Mouse (Mus musculus): ENCODE results near the gene Slc2a10. TPM values are rescaled to one million over a fixed set of nuclear protein-coding genes. Genes with fewer than 3 reads are reported as not detected.

Slc2a10 gene
- polyA plus RNA-seq (2017; shearing (Covaris generic)): not detected

GRCm38 (mm10) chr2:165503259-165504203, at the start of gene Slc2a10:
Gene Slc2a10, plus strand, starts transcription at chr2:165503787.

GRCm38 (mm10) chr2:165473003-165473402, 30.6 kb upstream of the Slc2a10 start, which contains the start of gene Slc13a3:
Gene Slc13a3, minus strand, starts transcription at chr2:165473230.

GRCm38 (mm10) chr2:165492648-165493553, 10.7 kb upstream of the Slc2a10 start, which contains the start of gene Trp53rka:
Gene Trp53rka, minus strand, starts transcription at chr2:165493324.

Other genes with a start within 250 kb of the Slc2a10 start
- gene Slc35c2, start 215.9 kb upstream of the Slc2a10 start, polyA plus RNA-seq (2017; shearing (Covaris generic)): 32.5 TPM
- gene Elmo2, start 177.3 kb upstream of the Slc2a10 start, polyA plus RNA-seq (2017; shearing (Covaris generic)): 41.0 TPM
- gene Zfp663, start 135.1 kb upstream of the Slc2a10 start, polyA plus RNA-seq (2017; shearing (Covaris generic)): not detected
- not detected for gene Zfp334, start 115.5 kb upstream of the Slc2a10 start, polyA plus RNA-seq (2017; shearing (Covaris generic))
- gene Ocstamp, start 103.4 kb upstream of the Slc2a10 start, polyA plus RNA-seq (2017; shearing (Covaris generic)): not detected
- gene Slc13a3, start 30.6 kb upstream of the Slc2a10 start, polyA plus RNA-seq (2017; shearing (Covaris generic)): not detected
- gene Trp53rka, start 10.5 kb upstream of the Slc2a10 start, polyA plus RNA-seq (2017; shearing (Covaris generic)): 26.1 TPM
- gene Eya2, start 91.2 kb downstream of the Slc2a10 start, polyA plus RNA-seq (2017; shearing (Covaris generic)): 28.1 TPM

Data from naive thymus-derived CD4-positive, alpha-beta T cell, adult 5 months (primary cell).